Mouse (Mus musculus) spleen, adult 18-20 months (tissue): Measurements from ENCODE around the gene Cyp46a1.

Source experiments
- DNase-seq, 2 experiments: peaks; one replicate each; pipeline ENCODE4 v3.0.0; 2022; ENCODE audit warnings: mixed read lengths in 2 of 2

Cyp46a1 gene

GRCm38 (mm10) chr12:108365868-108366267 is 31.7 kb downstream of the Cyp46a1 start:
- DNase-seq: no peak

DNA sequence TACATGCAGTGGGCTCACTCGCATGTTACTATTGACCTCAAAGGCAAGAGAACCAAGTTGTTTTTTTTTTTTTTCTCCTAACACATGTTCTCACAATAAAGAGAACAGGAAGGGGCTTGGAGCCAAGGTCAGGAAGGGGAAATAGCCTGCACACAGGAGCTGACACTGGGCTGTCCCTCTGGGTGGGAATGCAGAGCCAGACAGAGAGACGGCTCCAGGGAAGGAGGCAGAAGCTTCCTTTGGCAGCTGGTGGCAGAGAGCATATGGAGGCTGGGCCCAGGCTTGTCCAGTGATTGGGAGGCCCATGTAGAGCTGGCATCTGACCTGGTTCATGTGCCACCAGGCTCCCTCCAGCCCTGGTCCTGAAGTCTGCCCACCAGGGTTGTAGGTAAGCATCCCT is 33.7 kb downstream of the Cyp46a1 start:
- DNase-seq: no peak

- DNase-seq: no peak
Observed at GRCm38 (mm10) chr12:108368921-108369320, 34.7 kb downstream of the Cyp46a1 start.

- DNase-seq: no peak
Observed at GRCm38 (mm10) chr12:108370596-108371428, 36.6 kb downstream of the Cyp46a1 start, which contains the start of gene Eml1. Gene Eml1, plus strand, starts transcription at chr12:108370957.

GRCm38 (mm10) chr12:108371429-108371765 is 37.2 kb downstream of the Cyp46a1 start:
- DNase-seq: no peak

DNA sequence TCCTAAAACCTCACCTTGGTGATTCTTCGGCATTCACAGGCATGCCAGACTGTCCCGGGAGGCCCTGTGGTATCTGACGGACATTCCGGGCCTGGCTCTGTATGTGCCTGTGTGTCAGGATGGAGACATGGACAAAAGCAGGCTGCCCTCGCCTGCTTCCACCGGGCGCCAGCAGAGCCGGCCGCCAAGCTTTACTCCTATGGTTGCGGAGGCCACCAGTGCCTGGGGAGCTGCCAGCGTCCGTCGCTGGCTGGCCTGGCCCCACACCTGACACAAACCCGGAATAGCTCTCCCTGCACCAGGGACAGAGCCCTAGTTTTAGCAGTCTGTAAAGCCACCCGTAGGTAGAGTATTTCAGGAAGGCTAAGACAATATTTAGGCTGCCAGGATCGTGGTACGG is 38.1 kb downstream of the Cyp46a1 start:
- DNase-seq: no peak

DNA sequence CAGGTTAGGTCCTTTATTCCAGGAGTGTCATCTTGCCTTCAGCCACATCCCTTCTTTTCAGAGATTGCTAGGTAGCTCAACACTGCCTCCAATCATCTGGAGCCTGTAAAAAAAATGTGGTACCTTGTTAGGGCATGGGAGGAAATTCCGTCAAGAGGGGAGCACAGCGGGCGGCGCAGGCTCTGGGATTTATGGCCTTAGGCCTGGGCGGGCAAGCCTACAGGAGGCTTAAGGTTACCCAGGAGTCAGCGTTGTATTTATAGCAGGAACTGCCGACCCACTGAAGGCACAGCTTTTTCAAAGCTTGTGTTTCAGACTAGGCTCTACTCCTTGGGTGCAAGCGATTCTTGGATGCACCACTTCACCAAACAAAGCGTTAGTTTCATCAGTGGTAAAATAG is 39.4 kb downstream of the Cyp46a1 start:
- DNase-seq: no peak

DNA sequence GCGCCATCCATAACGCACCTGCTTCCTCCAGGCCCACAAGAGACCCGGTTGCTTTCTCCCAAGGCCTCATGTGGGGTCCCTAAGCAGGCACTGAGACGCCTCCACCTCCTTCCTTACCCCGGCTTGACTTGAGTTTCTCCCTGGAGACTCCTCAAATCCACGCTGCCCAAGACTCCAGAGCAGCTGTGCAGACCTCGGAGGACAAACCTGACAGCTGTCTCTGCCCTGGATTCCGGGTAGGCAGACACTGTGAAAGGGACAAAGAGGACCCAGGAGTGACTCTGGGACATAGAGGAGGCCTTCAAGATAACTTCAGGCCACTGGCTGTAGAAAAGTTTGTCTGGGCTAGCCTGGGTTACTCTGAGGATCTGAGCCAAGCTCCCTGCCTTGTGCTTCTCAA is 40.5 kb downstream of the Cyp46a1 start:
- DNase-seq: no peak

GRCm38 (mm10) chr12:108378379-108379133 is 44.4 kb downstream of the Cyp46a1 start:
- no peak for DNase-seq

- no peak for DNase-seq
Observed at GRCm38 (mm10) chr12:108386476-108387232, 52.5 kb downstream of the Cyp46a1 start.

- no peak for DNase-seq
Observed at GRCm38 (mm10) chr12:108389718-108390117, 55.5 kb downstream of the Cyp46a1 start.

- DNase-seq: no peak
Observed at GRCm38 (mm10) chr12:108392254-108393044, 58.3 kb downstream of the Cyp46a1 start.

GRCm38 (mm10) chr12:108393082-108393481 is 58.9 kb downstream of the Cyp46a1 start:
- no peak for DNase-seq

GRCm38 (mm10) chr12:108393637-108394036 is 59.5 kb downstream of the Cyp46a1 start:
- peak; percentile 31 to 36 for DNase-seq

GRCm38 (mm10) chr12:108394534-108395284 is 60.5 kb downstream of the Cyp46a1 start:
- DNase-seq: no peak

DNA sequence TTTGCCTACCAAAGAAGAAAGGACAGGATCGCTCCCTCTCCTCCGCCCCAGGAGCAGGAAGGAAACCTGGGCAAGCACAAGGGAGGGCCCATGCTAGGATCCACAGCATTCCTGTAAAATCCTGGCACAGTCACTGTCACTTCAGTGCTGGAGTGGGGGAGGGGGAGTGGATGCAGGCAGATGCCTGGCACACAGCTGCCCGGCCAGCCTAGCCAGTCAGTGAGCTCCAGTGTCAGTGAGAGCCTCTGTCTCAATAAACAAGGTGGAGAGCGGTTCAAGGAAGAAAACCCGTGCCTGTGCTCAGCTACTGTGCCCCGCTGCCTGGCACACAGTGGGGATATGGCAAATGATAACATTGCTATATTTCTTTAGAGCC is 61.1 kb downstream of the Cyp46a1 start:
- DNase-seq: no peak

GRCm38 (mm10) chr12:108396081-108396947 is 62.1 kb downstream of the Cyp46a1 start:
- DNase-seq: no peak

- DNase-seq: no peak
Observed at GRCm38 (mm10) chr12:108398681-108399080, 64.5 kb downstream of the Cyp46a1 start.

- no peak for DNase-seq
Observed at GRCm38 (mm10) chr12:108399191-108399590, 65.0 kb downstream of the Cyp46a1 start.

DNA sequence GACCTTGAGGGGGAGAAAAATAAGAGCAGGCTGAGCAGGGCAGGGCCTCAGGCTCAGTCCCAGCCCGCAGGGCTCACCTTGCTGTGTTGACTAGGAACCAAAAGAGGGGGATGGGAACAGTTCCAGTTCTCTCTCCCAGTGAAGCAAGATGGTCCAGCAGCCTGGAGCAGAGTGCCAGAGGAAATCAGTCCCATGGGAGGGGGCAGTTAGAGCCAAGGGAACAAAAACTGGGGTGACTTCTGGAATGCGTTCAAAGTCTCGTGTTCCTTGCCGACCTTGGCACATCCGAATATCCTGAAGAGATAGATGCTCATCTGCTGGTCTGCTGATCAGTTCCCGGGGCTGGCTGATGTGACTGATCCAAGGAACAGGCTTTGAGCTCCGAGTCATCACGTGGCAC is 66.8 kb downstream of the Cyp46a1 start:
- no peak for DNase-seq

- DNase-seq: no peak
Observed at GRCm38 (mm10) chr12:108403957-108404356, 69.8 kb downstream of the Cyp46a1 start.
